Mouse (Mus musculus) embryonic facial prominence, embryonic 13.5 days (tissue): ENCODE data around the gene Hmbs. TPM values are rescaled to one million over a fixed set of nuclear protein-coding genes. Genes with fewer than 3 reads are reported as not detected.
"Not testable (repeated sequence)": the region's sequence is repeated elsewhere in the genome, so short reads cannot be mapped to it uniquely, and the experiment has no call there.

Source experiments
- ATAC-seq: fragments of 200-750 bp; cut with Nextera tagmentation; 2 replicates; pipeline ENCODE4 v1.8.0; 2017; ENCODE audit warnings: low read depth; ENCODE audit not compliant: insufficient number of reproducible peaks, insufficient read depth, low FRiP score, low TSS enrichment
- H3K27ac ChIP-seq: fragments of 300-500 bp; sonication (generic); 2 replicates; pipeline ENCODE4 v1.5.1; 2015; ENCODE audit warnings: moderate library complexity, mild to moderate bottlenecking, inconsistent platforms
- H3K27me3 ChIP-seq: fragments of 300-500 bp; sonication (generic); 2 replicates; pipeline ENCODE4 v1.6.1; 2015; ENCODE audit warnings: mild to moderate bottlenecking, inconsistent platforms
- H3K36me3 ChIP-seq: fragments of 300-500 bp; sonication (generic); 2 replicates; pipeline ENCODE4 v1.6.1; 2015; ENCODE audit warnings: mild to moderate bottlenecking, inconsistent platforms
- H3K4me1 ChIP-seq: fragments of 300-500 bp; sonication (generic); 2 replicates; pipeline ENCODE4 v1.6.1; 2015; ENCODE audit warnings: inconsistent platforms
- H3K4me2 ChIP-seq: fragments of 300-500 bp; sonication (generic); 2 replicates; pipeline ENCODE4 v1.6.1; 2015; ENCODE audit warnings: moderate library complexity, mild to moderate bottlenecking, inconsistent platforms
- H3K4me3 ChIP-seq: fragments of 300-500 bp; sonication (generic); 2 replicates; pipeline ENCODE4 v1.5.1; 2015; ENCODE audit warnings: mild to moderate bottlenecking, inconsistent platforms
- H3K9ac ChIP-seq: fragments of 300-500 bp; sonication (generic); 2 replicates; pipeline ENCODE4 v1.6.1; 2015; ENCODE audit warnings: mild to moderate bottlenecking, inconsistent platforms
- H3K9me3 ChIP-seq: fragments of 300-500 bp; sonication (generic); 2 replicates; pipeline ENCODE4 v1.6.1; 2016; ENCODE audit warnings: inconsistent platforms
- WGBS: fragments of 180-500 bp; shearing (Covaris S2); methylation state at CpG from one replicate; pipeline ENCODE4 v1.1.7; 2015; ENCODE audit warnings: mixed read lengths; 5-methylcytosine and 5-hydroxymethylcytosine counted together
- polyA plus RNA-seq: library from polyadenylated mRNA; unstranded; fragments of >200 nt; fragmentation: Nextera tagmentation; extraction: Ambion mirVana; gene quantifications from 2 replicates; pipeline ENCODE4 v1.2.1, GENCODE M21; 2015

Hmbs gene
- polyA plus RNA-seq, 1 experiment from 2014 or later: 114 TPM

- Histone ChIP-seq H3K9ac (no peak overlapping the region), H3K27ac (no peak overlapping the region), H3K36me3 (peaks cover 68% of the 10 kb centered on the region), H3K4me1 (peaks cover 17% of the 10 kb centered on the region), H3K9me3 (0 out of 2 replicates have a peak, but pooled peaks cover 8% of the 10 kb centered on the region), H3K27me3 (no peaks in the 10 kb centered on the region), H3K4me3 (no peak overlapping the region; the same call in 1 of the 2 replicates), H3K4me2 (no peak overlapping the region)
- 95% methylated on average over 13 of the region's 13 CpGs for WGBS
- ATAC-seq: no peak
These were observed 10.9 kb downstream of the Hmbs start for GRCm38 (mm10) chr9:44332918-44333638.

GRCm38 (mm10) chr9:44330736-44331135 is 13.3 kb downstream of the Hmbs start:
- Histone ChIP-seq H3K9ac (no peak overlapping the region), H3K9me3 (0 out of 2 replicates have a peak, but pooled peaks cover 8% of the 10 kb centered on the region), H3K36me3 (peaks cover 58% of the 10 kb centered on the region), H3K27ac (no peak overlapping the region), H3K4me1 (peaks cover 11% of the 10 kb centered on the region), H3K4me3 (no peak overlapping the region), H3K27me3 (no peaks in the 10 kb centered on the region), H3K4me2 (no peak overlapping the region)
- 95% methylated on average over 6 of the region's 6 CpGs for WGBS
- ATAC-seq: no peak

GRCm38 (mm10) chr9:44327926-44328325 is 16.1 kb downstream of the Hmbs start:
- no peaks in the 10 kb centered on the region for H3K27me3 ChIP-seq
- no peaks in the 10 kb centered on the region for H3K9me3 ChIP-seq
- 87% methylated on average over 5 of the region's 5 CpGs for WGBS
- peak overlapping the region; percentile 83 for H3K4me3 ChIP-seq
- no peak overlapping the region for H3K27ac ChIP-seq
- H3K36me3 ChIP-seq: peaks cover 46% of the 10 kb centered on the region
- peak overlapping the region; percentile 91; the same call in 1 of the 2 replicates for H3K9ac ChIP-seq
- H3K4me1 ChIP-seq: peaks cover 13% of the 10 kb centered on the region
- H3K4me2 ChIP-seq: peak overlapping the region; percentile 76
- ATAC-seq: no peak

DNA sequence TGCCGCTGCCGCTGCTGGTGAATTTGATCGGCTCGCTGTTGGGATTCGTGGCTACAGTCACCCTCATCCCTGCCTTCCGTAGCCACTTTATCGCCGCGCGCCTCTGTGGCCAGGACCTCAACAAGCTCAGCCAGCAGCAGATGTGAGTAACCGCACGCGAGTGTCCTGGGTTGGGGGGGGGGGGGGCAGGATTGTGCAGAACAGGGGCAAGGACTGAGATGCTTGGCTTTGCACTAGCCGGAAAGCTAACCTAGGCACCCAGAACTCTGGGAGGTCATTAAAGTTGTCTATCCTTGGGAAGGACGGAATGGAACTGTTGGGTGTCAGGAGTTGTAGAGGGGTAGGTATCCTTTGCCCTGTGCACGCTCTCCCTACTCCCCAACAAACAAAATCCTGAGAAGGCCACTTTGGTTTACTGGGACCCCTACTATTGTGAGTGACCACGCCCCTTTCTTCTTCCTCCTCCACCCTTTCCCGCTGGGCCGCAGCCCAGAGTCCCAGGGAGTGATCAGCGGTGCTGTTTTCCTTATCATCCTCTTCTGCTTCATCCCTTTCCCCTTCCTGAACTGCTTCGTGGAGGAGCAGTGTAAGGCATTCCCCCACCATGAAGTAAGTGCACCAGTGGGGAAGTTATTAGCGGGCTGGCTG is 16.8 kb downstream of the Hmbs start:
- Histone ChIP-seq H3K9me3 (no peaks in the 10 kb centered on the region), H3K4me3 (peak overlapping the region; percentile 83), H3K27me3 (no peaks in the 10 kb centered on the region), H3K9ac (peak overlapping the region; percentile 91), H3K4me2 (peak overlapping the region; percentile 76), H3K4me1 (peaks cover 13% of the 10 kb centered on the region), H3K36me3 (peaks cover 39% of the 10 kb centered on the region), H3K27ac (peak overlapping the region; percentile 94)
- ATAC-seq: 0 out of 2 replicates have a peak, but pooled peaks have one; percentile 21
- WGBS: under 1% methylated on average over 22 of the region's 22 CpGs

DNA sequence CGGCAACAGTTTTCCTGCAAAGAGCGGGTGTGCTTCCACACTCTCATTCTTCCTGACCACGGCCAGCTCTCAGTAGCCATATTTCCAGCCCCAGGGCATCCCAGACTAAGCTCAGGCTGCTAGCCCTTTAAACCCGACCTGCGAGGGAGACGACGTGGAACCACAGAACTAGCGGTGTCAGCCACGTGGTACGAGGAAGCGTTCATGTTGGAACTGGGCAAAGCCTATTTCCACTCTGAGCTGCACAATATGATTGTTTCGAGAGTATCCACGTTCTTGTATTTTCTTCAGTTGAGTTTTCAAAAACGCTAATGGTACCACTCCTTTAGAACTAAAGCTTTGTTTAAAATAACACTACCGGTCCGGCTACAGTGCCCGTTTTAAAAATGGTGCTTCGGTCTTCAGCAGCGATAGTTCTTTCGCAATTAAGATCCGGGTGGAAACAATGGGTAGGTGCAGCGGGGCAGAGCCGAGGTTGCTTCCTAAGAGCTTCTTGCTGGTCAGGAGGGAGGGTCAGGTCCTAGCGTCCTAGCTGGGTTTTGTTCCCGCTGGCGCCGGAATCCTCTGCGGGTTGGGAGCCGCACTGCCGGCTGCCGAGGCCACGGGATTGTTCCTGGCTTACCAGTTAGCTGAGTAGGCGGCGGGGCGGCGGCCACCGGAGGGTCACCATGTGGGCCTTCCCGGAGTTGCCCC is 17.5 kb downstream of the Hmbs start:
- WGBS: under 1% methylated on average over 38 of the region's 38 CpGs
- ATAC-seq: peak; percentile 83
- peak overlapping the region; percentile 83 for H3K4me3 ChIP-seq
- H3K36me3 ChIP-seq: peaks cover 33% of the 10 kb centered on the region
- H3K4me1 ChIP-seq: peaks cover 13% of the 10 kb centered on the region
- no peaks in the 10 kb centered on the region for H3K9me3 ChIP-seq
- no peaks in the 10 kb centered on the region for H3K27me3 ChIP-seq
- H3K9ac ChIP-seq: peak overlapping the region; percentile 91
- peak overlapping the region; percentile 76 for H3K4me2 ChIP-seq
- peak overlapping the region; percentile 94 for H3K27ac ChIP-seq

DNA sequence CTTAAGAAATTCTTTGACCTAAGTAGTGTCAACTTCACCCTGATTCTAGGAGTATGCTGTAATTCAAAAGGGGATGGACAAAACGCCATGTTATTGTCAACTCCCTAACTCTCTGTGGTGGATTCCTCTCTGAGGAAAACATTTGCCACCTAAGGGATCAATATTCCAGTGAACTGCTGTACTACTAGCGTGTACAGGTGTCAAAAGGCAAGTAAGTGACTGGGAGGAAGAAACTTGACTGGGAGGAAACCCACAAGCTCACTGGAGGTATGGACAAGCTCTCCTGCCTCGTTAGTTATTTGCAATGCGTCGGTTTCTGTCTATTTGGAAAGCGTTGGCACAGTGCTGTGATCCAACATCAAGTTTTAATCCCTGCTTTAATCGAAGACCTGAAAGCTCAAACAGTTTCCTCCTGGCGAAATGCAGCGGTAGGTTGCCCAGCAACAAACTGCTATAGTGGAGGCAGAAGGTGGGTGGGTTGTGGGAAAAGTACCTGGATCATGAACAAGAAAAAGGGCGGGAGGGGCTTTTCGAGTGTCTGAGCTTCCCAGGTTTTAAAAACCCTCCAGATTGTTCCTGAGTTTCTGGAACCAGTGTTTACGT is 18.2 kb downstream of the Hmbs start, which contains the start of gene Dpagt1:
Dpagt1 (plus strand) TSS at position 252 of the 603 bp plus-strand sequence.
- no peak; the same call in 1 of the 2 replicates for ATAC-seq
- Histone ChIP-seq H3K36me3 (peaks cover 26% of the 10 kb centered on the region), H3K27ac (peak within 1 kb of the TSS; percentile 94), H3K4me3 (peak within 1 kb of the TSS; percentile 83), H3K4me1 (peaks cover 15% of the 10 kb centered on the region), H3K9ac (peak within 1 kb of the TSS; percentile 91), H3K9me3 (no peaks in the 10 kb centered on the region), H3K4me2 (peak within 1 kb of the TSS; percentile 76), H3K27me3 (no peaks in the 10 kb centered on the region)
- 5% methylated on average over 12 of the region's 12 CpGs for WGBS

GRCm38 (mm10) chr9:44325032-44325767 is 18.8 kb downstream of the Hmbs start:
- H3K27me3 ChIP-seq, H3K9me3 ChIP-seq, ATAC-seq: not testable (repeated sequence)
- peak overlapping the region; percentile 91; the same call in 1 of the 2 replicates for H3K9ac ChIP-seq
- H3K36me3 ChIP-seq: peaks cover 20% of the 10 kb centered on the region
- WGBS: 71% methylated on average over 7 of the region's 8 CpGs
- H3K4me2 ChIP-seq: peak overlapping the region; percentile 76
- H3K4me3 ChIP-seq: peak overlapping the region; percentile 83; the same call in 1 of the 2 replicates
- H3K27ac ChIP-seq: peak overlapping the region; percentile 94; the same call in 1 of the 2 replicates
- peaks cover 20% of the 10 kb centered on the region for H3K4me1 ChIP-seq

- Histone ChIP-seq H3K36me3 (peaks cover 11% of the 10 kb centered on the region), H3K27me3 (no peaks in the 10 kb centered on the region), H3K9me3 (no peaks in the 10 kb centered on the region), H3K4me1 (peaks cover 23% of the 10 kb centered on the region), H3K4me3 (no peak overlapping the region), H3K4me2 (no peak overlapping the region), H3K9ac (no peak overlapping the region), H3K27ac (no peak overlapping the region)
- WGBS: 78% methylated on average over 6 of the region's 6 CpGs
- ATAC-seq: no peak
These were observed 19.9 kb downstream of the Hmbs start for GRCm38 (mm10) chr9:44324147-44324546.

DNA sequence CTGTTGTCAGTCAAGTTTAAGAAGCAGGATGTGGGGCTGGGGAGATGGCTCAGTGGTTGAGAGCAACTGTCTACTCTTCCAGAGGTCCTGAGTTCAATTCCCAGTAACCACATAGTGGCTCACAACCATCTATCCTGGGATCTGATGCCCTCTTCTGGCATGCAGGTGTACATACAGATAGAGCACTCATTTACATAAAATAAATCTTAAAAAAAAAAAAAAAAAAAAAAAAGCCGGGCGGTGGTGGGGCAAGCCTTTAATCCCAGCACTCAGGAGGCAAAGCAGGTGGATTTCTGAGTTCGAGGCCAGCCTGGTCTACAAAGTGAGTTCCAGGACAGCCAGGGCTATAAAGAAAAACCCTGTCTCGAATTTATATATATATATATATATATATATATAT is 20.4 kb downstream of the Hmbs start:
- H3K27ac ChIP-seq, H3K9me3 ChIP-seq, H3K27me3 ChIP-seq, H3K4me2 ChIP-seq, H3K4me3 ChIP-seq, H3K9ac ChIP-seq, H3K36me3 ChIP-seq, ATAC-seq: not testable (repeated sequence)
- peaks cover 28% of the 10 kb centered on the region for H3K4me1 ChIP-seq
- 80% methylated on average over 3 of the region's 4 CpGs for WGBS

- Histone ChIP-seq H3K36me3 (peaks cover 12% of the 10 kb centered on the region), H3K9me3 (no peaks in the 10 kb centered on the region), H3K4me2 (peak overlapping the region; percentile 94), H3K27ac (peak overlapping the region; percentile 74), H3K4me3 (peak overlapping the region; percentile 84), H3K9ac (peak overlapping the region; percentile 57), H3K4me1 (peaks cover 29% of the 10 kb centered on the region), H3K27me3 (no peaks in the 10 kb centered on the region)
- no peak for ATAC-seq
- WGBS: 26% methylated on average over 6 of the region's 6 CpGs
These were observed 23.3 kb downstream of the Hmbs start for GRCm38 (mm10) chr9:44320799-44321133.
